Mouse (Mus musculus): ENCODE results near the gene Hmces. TPM values are rescaled to one million over a fixed set of nuclear protein-coding genes. Genes with fewer than 3 reads are reported as not detected.

The Hmces gene
- 25.7 and 42.5 TPM in 2 replicates for total RNA-seq (2014; rRNA removed)
- 40.4 and 45.2 TPM in 2 replicates for polyA plus RNA-seq (2015; fragmentation: Nextera tagmentation; extraction: Ambion mirVana)

GRCm38 (mm10) chr6:87913661-87914325, at the start of gene Hmces:
Gene Hmces, plus strand, starts transcription at chr6:87913935.
- Histone ChIP-seq H3K4me3 (ENCODE audit: low read depth, low read length) (peak within 1 kb of the TSS; percentile 90), H3K9me3 (ENCODE audit: low read length) (no peaks in the 10 kb centered on the region)

GRCm38 (mm10) chr6:87866211-87866610, 47.5 kb upstream of the Hmces start:
- Histone ChIP-seq H3K27ac (ENCODE audit: low read depth, low read length) (no peak overlapping the region), H3K4me3 (ENCODE audit: low read depth, low read length) (no peak overlapping the region), H3K36me3 (ENCODE audit: insufficient read depth) (no peaks in the 10 kb centered on the region), H3K9me3 (ENCODE audit: low read length) (no peaks in the 10 kb centered on the region), H3K4me1 (ENCODE audit: insufficient read depth) (no peaks in the 10 kb centered on the region), H3K9ac (no peak overlapping the region), H3K4me2 (ENCODE audit: low read depth) (no peak overlapping the region), H3K27me3 (ENCODE audit: insufficient read depth, low read length) (no peaks in the 10 kb centered on the region)
- WGBS = 88% methylated on average over 6 of the region's 6 CpGs
- DNase-seq (no peak), ATAC-seq (no peak)
- TF ChIP-seq CTCF (IDR thresholded peaks at IDR 0.05; ENCODE audit: low read depth) = no peak

More at GRCm38 (mm10) chr6:87913661-87914325, at the start of gene Hmces:
- TF ChIP-seq CTCF (IDR thresholded peaks at IDR 0.05; ENCODE audit: low read depth) = no peak
- DNase-seq (peak; percentile 81), ATAC-seq (peak; percentile 96)
- peak within 1 kb of the TSS; percentile 93 for H3K4me2 ChIP-seq (ENCODE audit: low read depth)
- no peaks in the 10 kb centered on the region for H3K27me3 ChIP-seq (ENCODE audit: insufficient read depth, low read length)
- H3K4me1 ChIP-seq (ENCODE audit: insufficient read depth) = 0 out of 2 replicates have a peak, but pooled peaks cover 9% of the 10 kb centered on the region
- H3K9ac ChIP-seq = peak within 1 kb of the TSS; percentile 89
- peak within 1 kb of the TSS; percentile 78 for H3K27ac ChIP-seq (ENCODE audit: low read depth, low read length)
- H3K36me3 ChIP-seq (ENCODE audit: insufficient read depth) = peaks cover 54% of the 10 kb centered on the region
- WGBS = 2% methylated on average over 58 of the region's 62 CpGs

GRCm38 (mm10) chr6:87867256-87867655, 46.5 kb upstream of the Hmces start:
- Histone ChIP-seq H3K4me2 (ENCODE audit: low read depth) (no peak overlapping the region), H3K4me3 (ENCODE audit: low read depth, low read length) (no peak overlapping the region), H3K36me3 (ENCODE audit: insufficient read depth) (no peaks in the 10 kb centered on the region), H3K9me3 (ENCODE audit: low read length) (no peaks in the 10 kb centered on the region), H3K27ac (ENCODE audit: low read depth, low read length) (no peak overlapping the region), H3K4me1 (ENCODE audit: insufficient read depth) (no peaks in the 10 kb centered on the region), H3K27me3 (ENCODE audit: insufficient read depth, low read length) (no peaks in the 10 kb centered on the region), H3K9ac (no peak overlapping the region)
- WGBS = 76% methylated on average over 2 of the region's 2 CpGs
- ATAC-seq (no peak), DNase-seq (no peak)
- TF ChIP-seq CTCF (IDR thresholded peaks at IDR 0.05; ENCODE audit: low read depth) = no peak

DNA sequence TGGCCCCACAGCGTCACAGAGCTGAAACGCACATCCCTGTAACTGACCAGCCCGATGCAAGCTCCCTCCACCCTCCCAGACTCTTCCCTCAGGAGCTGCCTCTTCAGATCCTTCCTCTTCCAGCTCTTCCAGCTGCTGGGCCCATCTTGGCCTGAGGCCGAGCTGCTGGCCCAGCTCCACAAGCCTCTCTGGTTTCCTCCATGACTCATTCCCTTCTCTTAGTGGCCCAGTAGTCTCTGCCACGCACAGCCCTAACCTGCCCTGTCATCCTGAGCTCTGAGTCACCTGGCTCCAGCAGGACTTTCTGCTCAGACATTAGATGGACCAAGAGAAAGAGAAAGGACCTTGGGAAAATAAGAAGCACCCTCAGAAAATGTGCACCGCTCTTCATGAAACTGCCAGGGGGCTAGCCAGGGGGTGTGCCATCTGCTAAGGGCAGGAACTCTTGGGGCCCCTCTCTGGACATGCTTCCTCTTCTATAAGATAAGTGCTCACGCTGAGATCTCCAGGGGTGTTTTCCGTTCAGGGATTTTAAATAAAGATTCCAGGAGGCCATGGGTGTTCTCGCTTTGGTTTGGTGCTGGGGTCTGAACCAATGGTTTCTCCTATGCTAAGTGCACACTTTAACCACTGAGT, 44.7 kb upstream of the Hmces start:
- no peaks in the 10 kb centered on the region for H3K9me3 ChIP-seq (ENCODE audit: low read length)
- no peaks in the 10 kb centered on the region for H3K36me3 ChIP-seq (ENCODE audit: insufficient read depth)
- H3K27ac ChIP-seq (ENCODE audit: low read depth, low read length) = no peak overlapping the region
- no peaks in the 10 kb centered on the region for H3K27me3 ChIP-seq (ENCODE audit: insufficient read depth, low read length)
- no peak overlapping the region for H3K4me2 ChIP-seq (ENCODE audit: low read depth)
- ATAC-seq (no peak), DNase-seq (no peak)
- no peak overlapping the region for H3K4me3 ChIP-seq (ENCODE audit: low read depth, low read length)
- no peak for TF ChIP-seq CTCF (IDR thresholded peaks at IDR 0.05; ENCODE audit: low read depth)
- WGBS = 77% methylated on average over 9 of the region's 9 CpGs
- H3K9ac ChIP-seq = no peak overlapping the region
- no peaks in the 10 kb centered on the region for H3K4me1 ChIP-seq (ENCODE audit: insufficient read depth)

- H3K27ac ChIP-seq (ENCODE audit: low read depth, low read length) = no peak overlapping the region
- no peak overlapping the region for H3K4me2 ChIP-seq (ENCODE audit: low read depth)
- no peak overlapping the region for H3K9ac ChIP-seq
- no peak for DNase-seq
- no peak for TF ChIP-seq CTCF (IDR thresholded peaks at IDR 0.05; ENCODE audit: low read depth)
- 79% methylated on average over 1 of the region's 1 CpGs for WGBS
- H3K9me3 ChIP-seq (ENCODE audit: low read length) = no peaks in the 10 kb centered on the region
- H3K4me3 ChIP-seq (ENCODE audit: low read depth, low read length) = no peak overlapping the region
- H3K4me1 ChIP-seq (ENCODE audit: insufficient read depth) = no peaks in the 10 kb centered on the region
- ATAC-seq = no peak
- no peaks in the 10 kb centered on the region for H3K27me3 ChIP-seq (ENCODE audit: insufficient read depth, low read length)
- H3K36me3 ChIP-seq (ENCODE audit: insufficient read depth) = no peaks in the 10 kb centered on the region
These were observed 43.3 kb upstream of the Hmces start for GRCm38 (mm10) chr6:87870440-87870839.

- Histone ChIP-seq H3K9me3 (ENCODE audit: low read length) (no peaks in the 10 kb centered on the region), H3K36me3 (ENCODE audit: insufficient read depth) (no peaks in the 10 kb centered on the region), H3K4me3 (ENCODE audit: low read depth, low read length) (no peak overlapping the region), H3K4me1 (ENCODE audit: insufficient read depth) (no peaks in the 10 kb centered on the region), H3K4me2 (ENCODE audit: low read depth) (no peak overlapping the region), H3K9ac (no peak overlapping the region), H3K27me3 (ENCODE audit: insufficient read depth, low read length) (no peaks in the 10 kb centered on the region), H3K27ac (ENCODE audit: low read depth, low read length) (no peak overlapping the region)
- ATAC-seq (no peak), DNase-seq (no peak)
- WGBS = 84% methylated on average over 7 of the region's 7 CpGs
- TF ChIP-seq CTCF (IDR thresholded peaks at IDR 0.05; ENCODE audit: low read depth) = no peak
These were observed 42.5 kb upstream of the Hmces start for GRCm38 (mm10) chr6:87871240-87871639.

GRCm38 (mm10) chr6:87873104-87873503, 40.6 kb upstream of the Hmces start:
- Histone ChIP-seq H3K4me3 (ENCODE audit: low read depth, low read length) (no peak overlapping the region), H3K4me2 (ENCODE audit: low read depth) (no peak overlapping the region), H3K36me3 (ENCODE audit: insufficient read depth) (no peaks in the 10 kb centered on the region), H3K27me3 (ENCODE audit: insufficient read depth, low read length) (no peaks in the 10 kb centered on the region), H3K9me3 (ENCODE audit: low read length) (no peaks in the 10 kb centered on the region), H3K9ac (no peak overlapping the region), H3K27ac (ENCODE audit: low read depth, low read length) (no peak overlapping the region), H3K4me1 (ENCODE audit: insufficient read depth) (no peaks in the 10 kb centered on the region)
- DNase-seq = no peak
- no peak for TF ChIP-seq CTCF (IDR thresholded peaks at IDR 0.05; ENCODE audit: low read depth)
- ATAC-seq = no peak
- 54% methylated on average over 1 of the region's 1 CpGs for WGBS
